Mouse (Mus musculus) liver, postnatal 0 days (tissue): ENCODE measurements around the gene Slc36a1.

ENCODE experiments used
- CTCF ChIP-seq: sonication (generic); IDR thresholded peaks from 2 replicates; pipeline ENCODE4 v1.5.1; 2016; ENCODE audit warnings: antibody characterized with exemption, low read depth
- EP300 ChIP-seq: IDR thresholded peaks from 2 replicates; pipeline ENCODE4 v1.6.1; 2016; ENCODE audit warnings: antibody characterized with exemption, low read depth, mild to moderate bottlenecking

DNA sequence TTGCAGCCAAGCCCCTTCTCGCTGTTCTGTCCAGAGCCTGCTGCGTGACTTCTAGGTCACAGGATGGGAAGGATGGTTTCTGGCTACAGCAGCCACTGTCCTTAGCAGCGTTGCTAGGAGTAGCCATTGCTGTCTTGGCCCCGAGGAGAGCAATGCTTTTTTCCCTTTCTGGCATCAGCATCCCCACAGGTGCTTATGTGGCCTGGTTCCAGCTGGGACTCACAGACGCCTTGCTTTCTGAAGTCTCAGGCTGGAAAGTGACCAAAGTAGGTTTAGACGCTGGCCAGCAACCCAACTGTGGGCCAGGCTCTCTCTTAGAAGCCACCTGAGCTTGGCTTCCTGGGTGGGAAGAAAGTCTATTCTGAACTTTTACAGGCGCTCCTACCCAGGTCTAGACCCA, 30.1 kb downstream of the Slc36a1 start:
- no peak for TF ChIP-seq CTCF
- no peak for TF ChIP-seq EP300
